Mouse (Mus musculus) heart, postnatal 0 days (tissue): Measurements from ENCODE around the gene Tril.

Source experiments
- CTCF ChIP-seq: IDR thresholded peaks from 2 replicates; pipeline ENCODE4 v1.5.1; 2016; ENCODE audit warnings: antibody characterized with exemption, control low read depth, low read depth
- EP300 ChIP-seq: IDR thresholded peaks from 2 replicates; pipeline ENCODE4 v1.6.1; 2016; ENCODE audit warnings: antibody characterized with exemption, low read depth

DNA sequence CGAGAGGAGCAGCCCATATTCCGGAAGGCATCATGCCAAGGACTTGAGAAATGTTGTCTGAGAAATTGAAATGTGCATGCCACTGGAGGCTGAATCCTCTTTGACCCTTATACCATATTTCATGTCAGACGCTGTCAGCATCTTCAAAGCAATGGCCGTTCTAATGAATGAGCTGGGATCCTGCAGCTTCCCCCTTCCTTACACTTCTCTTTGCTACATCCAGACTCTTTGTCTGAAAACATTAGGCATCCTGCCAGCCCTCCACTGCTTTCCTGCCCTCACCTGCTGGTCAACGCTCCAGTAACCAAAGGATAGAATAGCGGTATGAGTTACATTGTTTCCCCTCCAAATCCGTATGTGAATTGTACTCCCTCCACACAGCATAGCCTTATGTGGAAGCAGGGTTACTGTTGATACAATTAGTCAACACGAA is 14.0 kb downstream of the Tril start:
- TF ChIP-seq CTCF (no peak), EP300 (no peak)
